Comparison of ENCODE assay signal across 16 mouse cellular contexts in the genomic region with DNA sequence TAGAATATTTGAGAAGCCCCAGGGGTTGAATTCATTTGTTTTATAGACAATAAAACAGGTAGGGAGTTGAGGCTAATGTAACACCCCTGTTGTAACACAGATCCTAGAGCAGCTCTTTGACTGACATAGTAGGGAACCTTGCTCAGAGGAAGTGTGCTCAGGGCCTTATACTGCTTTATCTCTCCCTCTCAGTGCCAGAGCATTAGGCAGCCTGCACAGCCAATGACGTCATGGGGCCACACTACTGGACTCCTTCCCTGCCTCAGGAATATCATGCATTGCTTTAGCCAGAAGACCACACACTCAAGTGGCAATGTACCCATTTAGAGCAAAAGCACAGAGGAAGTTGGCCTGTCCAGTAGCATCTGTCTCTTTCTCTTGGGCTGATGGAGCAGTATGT.
"Had no signal": no experiment of that assay in that cellular context is flagged by ENCODE, and none has a peak within 500 bp of the region (broad histone marks: within the 10 kb centered on the region; RNA-seq: fewer than 3 reads in every experiment).

No protein-coding gene starts in this region.

- H3K27ac ChIP-seq: neural tube, embryonic 13.5 days; neural tube, embryonic 15.5 days; stomach, embryonic 15.5 days; stomach, postnatal 0 days had no signal

- H3K27me3 ChIP-seq: neural tube, embryonic 13.5 days; neural tube, embryonic 15.5 days; stomach, embryonic 15.5 days had no signal

- H3K9ac ChIP-seq: neural tube, embryonic 13.5 days; neural tube, embryonic 15.5 days; stomach, embryonic 15.5 days had no signal

- H3K4me3 ChIP-seq: neural tube, embryonic 13.5 days; neural tube, embryonic 15.5 days; stomach, embryonic 15.5 days had no signal

- H3K4me2 ChIP-seq: neural tube, embryonic 13.5 days; neural tube, embryonic 15.5 days; stomach, embryonic 15.5 days had no signal

- H3K36me3 ChIP-seq: neural tube, embryonic 13.5 days; neural tube, embryonic 15.5 days; stomach, embryonic 15.5 days had no signal

- DNase-seq: retina, postnatal 1 day; right cerebral cortex, adult 18-20 months; right cerebral cortex, postnatal 14 days; right cerebral cortex, postnatal 25 days; right cerebral cortex, postnatal 4 days; spleen, adult 18-20 months; thymus, adult 18-20 months; thymus, adult 2 months; thymus, postnatal 14 days; thymus, postnatal 25 days; thymus, postnatal 36 days; thymus, postnatal 4 days had no signal

- H3K9me3 ChIP-seq: neural tube, embryonic 13.5 days; neural tube, embryonic 15.5 days; stomach, embryonic 15.5 days had no signal

- H3K4me1 ChIP-seq: neural tube, embryonic 13.5 days; neural tube, embryonic 15.5 days; stomach, embryonic 15.5 days had no signal
